Mouse (Mus musculus) stomach, postnatal 0 days (tissue): Measurements from ENCODE around the gene Dusp22.

Experiments
- CTCF ChIP-seq: IDR thresholded peaks from 2 replicates; pipeline ENCODE4 v1.5.1; 2016; ENCODE audit warnings: antibody characterized with exemption, low read depth, mild to moderate bottlenecking, moderate library complexity
- EP300 ChIP-seq: optimal IDR thresholded peaks from 2 replicates; pipeline ENCODE3; 2016; ENCODE audit warnings: antibody characterized with exemption

GRCm38 (mm10) chr13:30728155-30728554, 68.4 kb downstream of the Dusp22 start:
- TF ChIP-seq CTCF (no peak), EP300 (no peak)
